Mouse (Mus musculus) 416B (cell line): ENCODE data around the gene Hibch.
"Not testable (repeated sequence)": the region's sequence is repeated elsewhere in the genome, so short reads cannot be mapped to it uniquely, and the experiment has no call there.

ENCODE experiments used
- DNase-seq: peaks from one replicate; pipeline ENCODE4 v3.0.0; 2011; ENCODE audit warnings: low read depth

The Hibch gene

DNA sequence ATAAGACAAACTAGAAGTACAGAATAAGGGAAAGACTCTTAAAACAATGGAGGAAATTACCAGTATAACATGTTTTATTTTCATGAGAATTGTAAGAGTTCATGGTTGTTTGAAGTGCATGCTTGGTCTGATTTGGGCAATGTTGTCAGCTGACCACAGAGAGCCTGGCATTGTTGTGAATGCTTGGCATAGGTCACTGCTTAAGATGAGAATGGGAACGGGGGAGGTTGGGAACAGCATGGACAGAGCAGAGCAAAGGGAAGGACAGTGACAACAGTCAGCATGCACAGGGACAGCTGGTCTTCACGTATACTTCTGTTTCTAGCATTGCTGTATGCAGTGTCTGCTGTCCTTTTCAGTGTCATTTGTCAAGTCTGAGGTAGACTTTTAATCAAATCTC is 39.5 kb downstream of the Hibch start:
- no peak for DNase-seq

DNA sequence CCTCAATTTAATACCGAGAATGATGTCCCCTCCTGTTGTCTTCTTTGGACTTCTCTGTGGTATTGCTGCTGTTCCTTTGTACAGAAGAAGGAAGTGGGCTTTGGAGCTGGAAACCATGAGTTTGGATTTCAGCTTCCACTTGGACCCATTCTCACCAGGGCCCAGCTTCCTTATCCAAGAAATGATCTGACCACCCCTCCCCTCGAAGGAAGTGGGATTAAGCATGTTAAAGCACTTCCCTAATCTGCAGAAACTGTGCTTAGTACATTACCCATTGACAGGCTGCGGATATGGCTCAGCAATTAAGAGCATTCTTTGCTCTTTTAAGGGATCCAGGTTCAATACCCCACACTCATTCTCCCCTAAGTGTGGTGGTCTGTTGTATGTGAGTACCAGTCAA is 65.1 kb downstream of the Hibch start:
- peak; percentile 32 for DNase-seq

- peak; percentile 11 for DNase-seq
Measured at GRCm38 (mm10) chr1:52916655-52917054, 71.9 kb downstream of the Hibch start.

- DNase-seq: not testable (repeated sequence)
Measured at GRCm38 (mm10) chr1:52918897-52919296, 74.2 kb downstream of the Hibch start.

GRCm38 (mm10) chr1:52924482-52924881 is 79.8 kb downstream of the Hibch start:
- not testable (repeated sequence) for DNase-seq

- DNase-seq: no peak
Measured at GRCm38 (mm10) chr1:52934494-52934893, 89.8 kb downstream of the Hibch start.

DNA sequence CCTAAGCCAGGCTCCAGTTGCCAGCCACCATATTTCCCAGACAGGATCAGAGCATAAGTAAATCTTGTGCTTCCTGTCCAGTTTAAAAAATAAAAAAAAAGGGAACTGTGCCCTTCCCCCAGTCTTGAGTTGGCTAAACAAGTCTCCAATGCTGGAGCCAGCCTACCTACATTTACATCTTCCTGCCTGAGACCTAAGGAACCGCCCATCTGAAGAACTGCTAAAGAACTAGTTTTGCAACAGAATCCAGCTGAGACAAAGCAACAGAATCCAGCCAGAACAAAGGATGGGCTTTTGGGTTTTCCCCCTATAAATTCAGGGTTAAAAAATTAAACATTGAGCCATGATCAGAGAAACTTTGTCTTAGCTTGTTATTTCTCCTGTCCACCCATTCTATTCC is 94.3 kb downstream of the Hibch start:
- no peak for DNase-seq

DNA sequence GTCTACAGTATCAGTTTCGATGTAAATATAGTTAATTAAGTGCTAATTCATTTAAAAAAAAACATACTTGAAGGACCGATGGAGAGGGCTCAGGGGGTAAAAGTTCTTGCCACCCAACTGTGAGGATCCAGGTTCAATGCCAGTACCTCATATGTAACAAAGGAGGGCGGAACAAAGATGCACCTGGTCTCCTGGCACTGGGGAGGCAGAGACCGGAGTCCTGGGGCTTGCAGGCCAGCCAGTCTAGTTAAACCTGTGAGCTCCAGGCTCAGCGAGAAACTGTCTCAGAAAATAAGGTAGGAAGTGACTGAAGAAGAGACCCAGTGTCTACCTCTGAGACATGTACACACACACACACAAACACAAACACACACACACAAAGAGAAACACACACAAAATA is 103.2 kb downstream of the Hibch start:
- no peak for DNase-seq

DNA sequence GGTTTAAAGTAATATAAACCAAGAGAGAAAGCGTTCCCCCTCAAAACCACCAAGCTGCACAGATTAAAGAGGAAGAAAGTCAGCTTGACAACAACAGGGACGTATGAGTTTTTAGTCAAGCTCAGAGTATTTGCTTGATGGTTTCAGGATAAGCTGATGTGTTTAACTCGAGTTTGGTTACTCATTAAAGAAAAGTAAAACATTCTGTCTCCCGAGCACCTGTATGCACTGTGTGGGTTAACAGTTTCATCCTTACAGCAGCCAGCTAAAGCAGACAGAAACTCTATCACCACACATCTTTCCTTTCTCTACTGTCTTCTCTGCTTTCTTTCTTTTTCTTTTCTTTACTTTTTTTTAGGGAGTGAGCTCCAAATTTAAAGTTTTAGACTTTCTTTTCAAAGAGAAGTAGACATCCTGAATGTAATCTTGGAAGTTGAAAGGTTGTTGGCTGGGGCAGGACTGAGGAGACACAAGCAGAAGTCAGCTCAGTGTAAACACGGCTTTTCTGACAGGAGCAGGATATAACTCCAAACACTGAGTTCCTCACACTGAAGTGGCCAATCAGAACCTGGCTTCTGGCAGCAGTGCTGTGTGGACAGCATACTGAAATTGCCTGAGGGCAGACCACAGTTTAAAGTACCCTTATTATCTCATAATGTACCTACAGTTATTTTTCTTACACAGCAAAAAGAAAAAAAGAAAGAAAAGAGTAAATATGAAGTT is 106.6 kb downstream of the Hibch start:
- peak; percentile 57 for DNase-seq

DNA sequence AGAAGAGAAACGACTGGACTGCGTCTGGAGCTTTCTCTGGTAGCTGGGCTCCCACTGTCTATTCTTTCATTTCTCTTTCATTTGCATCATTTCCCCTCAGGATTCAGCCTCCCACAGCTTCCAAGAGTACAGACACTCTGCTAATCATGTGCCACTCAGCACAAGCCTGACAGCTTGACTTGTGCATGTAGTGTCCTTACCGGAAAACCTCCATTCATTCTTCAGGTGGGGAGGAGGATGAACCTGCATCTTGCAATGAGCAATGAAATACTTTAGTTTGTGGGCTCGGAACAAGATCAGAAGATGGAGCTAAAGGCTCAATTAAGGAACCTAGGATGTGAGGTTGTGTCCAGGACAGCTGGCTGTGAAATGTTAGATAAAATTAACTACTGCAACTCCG is 107.4 kb downstream of the Hibch start:
- no peak for DNase-seq

DNA sequence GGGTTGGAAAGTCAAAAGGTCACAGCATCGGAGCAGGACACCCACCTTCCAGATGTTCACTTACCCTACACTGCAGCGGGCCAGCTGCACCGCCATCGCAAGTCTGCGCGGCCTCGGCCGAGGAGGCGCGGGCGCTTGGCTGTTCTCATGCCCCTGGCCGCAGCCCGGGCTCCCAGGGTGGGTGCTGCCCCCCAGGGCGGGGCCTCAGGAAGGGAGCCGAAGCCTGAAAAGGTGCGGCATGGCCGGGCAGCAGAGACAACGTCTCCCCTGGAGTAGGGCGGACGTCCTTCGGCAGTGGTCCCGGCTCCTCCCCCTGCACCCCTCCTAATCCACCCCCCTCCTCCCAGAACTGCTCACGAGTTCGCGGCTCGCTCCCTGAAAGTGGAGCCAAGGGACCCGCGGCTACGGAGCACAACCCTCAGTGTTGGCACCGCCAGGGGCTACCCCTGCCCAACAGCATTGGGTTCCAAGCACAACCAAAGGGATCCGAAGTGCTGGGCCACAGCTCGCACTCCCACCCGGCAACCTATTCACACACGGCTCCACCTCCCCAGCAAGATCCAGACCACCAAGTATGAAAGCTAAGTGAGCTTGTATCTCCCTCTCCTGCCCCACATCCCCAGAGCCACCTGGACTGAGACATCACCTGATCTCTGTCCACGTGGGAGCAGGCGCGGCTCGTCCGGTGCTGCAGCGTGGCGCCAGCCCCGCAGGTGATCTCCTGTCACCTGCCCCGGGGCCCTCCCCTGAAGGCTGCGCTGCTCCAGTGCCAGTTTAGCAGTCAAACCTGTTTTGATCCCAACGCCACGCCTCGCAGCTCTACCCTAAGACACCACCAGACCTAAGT is 108.0 kb downstream of the Hibch start:
- no peak for DNase-seq

GRCm38 (mm10) chr1:52953548-52953947 is 108.8 kb downstream of the Hibch start:
- no peak for DNase-seq

DNA sequence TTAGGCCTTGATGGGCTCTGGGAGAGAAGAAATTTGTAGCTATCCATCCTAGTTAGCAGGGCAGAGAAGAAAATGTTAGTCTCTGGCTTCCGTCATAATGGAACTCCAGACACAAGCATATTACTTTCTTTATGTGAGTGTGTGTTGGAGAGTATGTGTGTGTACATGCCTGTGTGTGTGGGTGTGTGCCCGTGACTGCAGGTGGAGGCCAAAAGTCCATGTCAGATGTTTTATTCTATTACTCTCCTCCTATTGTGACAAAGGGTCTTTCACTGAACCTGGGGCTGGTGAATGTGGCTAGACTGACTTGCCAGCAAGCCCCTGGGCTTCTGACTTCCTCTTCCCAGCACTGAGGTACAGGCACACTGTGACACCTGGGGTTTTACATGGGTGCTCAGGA is 109.7 kb downstream of the Hibch start:
- no peak for DNase-seq

- DNase-seq: peak; percentile 67
Measured at GRCm38 (mm10) chr1:52955102-52955501, 110.4 kb downstream of the Hibch start.

GRCm38 (mm10) chr1:52956746-52957145 is 112.0 kb downstream of the Hibch start:
- DNase-seq: no peak

DNA sequence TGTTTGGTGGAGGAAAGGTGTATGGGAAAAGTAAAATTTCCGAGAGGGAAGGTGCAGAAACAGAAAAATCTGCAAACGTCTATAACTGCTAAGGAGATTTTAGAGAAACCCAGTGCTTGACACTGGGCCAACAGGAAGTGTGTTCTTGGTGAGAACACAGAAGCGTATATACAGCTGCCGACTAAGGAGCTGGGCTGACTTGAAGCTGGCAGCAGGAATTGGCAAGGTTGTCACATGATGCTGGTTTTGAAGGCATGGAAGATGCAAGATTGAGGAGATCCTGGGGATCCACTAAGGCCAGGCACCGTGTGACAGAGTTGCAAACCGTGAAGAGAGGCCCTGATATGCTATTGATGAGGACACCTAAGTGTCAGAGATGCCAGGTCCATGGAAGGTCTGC is 115.5 kb downstream of the Hibch start:
- DNase-seq: peak; percentile 70

DNA sequence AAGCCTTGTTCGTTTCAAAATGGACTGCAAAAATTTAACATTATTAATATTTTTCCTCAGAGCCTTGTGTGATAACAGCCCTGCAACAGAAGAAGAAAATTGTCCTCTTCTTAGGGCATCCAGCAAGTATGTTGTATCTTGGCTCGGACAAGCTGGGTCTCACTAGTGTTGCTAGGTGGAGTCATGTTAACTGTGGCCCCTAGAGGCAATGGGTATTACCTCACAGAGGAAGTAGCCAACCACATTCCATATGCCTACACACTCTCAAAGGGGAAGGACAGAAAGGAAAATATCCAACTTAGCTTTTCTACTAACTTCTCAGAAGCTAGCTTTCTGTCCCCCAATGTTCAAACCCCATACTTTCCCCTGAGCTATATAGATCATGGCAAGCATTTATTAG is 118.4 kb downstream of the Hibch start:
- DNase-seq: peak; percentile 47

DNA sequence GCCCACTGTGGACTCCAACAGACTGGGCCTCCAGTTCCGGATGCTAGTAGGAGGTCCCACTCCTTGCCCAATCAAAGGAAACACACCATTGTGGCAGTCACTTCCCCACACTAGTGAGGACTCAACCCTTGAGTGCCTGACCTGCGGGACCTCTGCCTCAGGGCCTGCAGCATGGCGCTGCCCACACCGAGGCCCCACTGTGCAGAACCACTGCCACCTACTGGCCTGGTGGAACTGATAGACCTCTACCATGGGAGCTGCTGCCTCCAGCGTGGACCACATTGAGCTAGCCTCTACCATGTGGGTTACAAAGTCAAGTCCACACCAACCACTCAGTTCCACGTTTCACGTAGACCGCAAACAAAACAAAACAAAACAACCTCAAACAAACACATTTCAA is 119.9 kb downstream of the Hibch start:
- peak; percentile 57 for DNase-seq
